Mouse (Mus musculus): ENCODE measurements around the gene Nop58. TPM values are rescaled to one million over a fixed set of nuclear protein-coding genes. Genes with fewer than 3 reads are reported as not detected.

The Nop58 gene
- total RNA-seq, 2 experiments from 2014 or later = 18.5 to 26.9 TPM

Other genes with a start within 250 kb of the Nop58 start
- 10 to 100 TPM; 27.9 to 41.0 TPM for gene Fzd7, start 202.5 kb upstream of the Nop58 start, total RNA-seq (2021)
- gene Gm973, start 168.7 kb upstream of the Nop58 start, total RNA-seq (2021) = under 1 TPM in 1 of 2 experiments, not detected in 1; 0.25 TPM
- gene Sumo1, start 14.1 kb upstream of the Nop58 start, total RNA-seq (2021) = 10 to 100 TPM; 43.2 to 54.1 TPM
- 10 to 100 TPM; 40.1 to 40.8 TPM for gene Bmpr2, start 78.4 kb downstream of the Nop58 start, total RNA-seq (2021)
- gene Fam117b, start 228.0 kb downstream of the Nop58 start, total RNA-seq (2021) = 1 to 10 TPM; 4.2 to 5.5 TPM